Mouse (Mus musculus): ENCODE data around the gene Tns3. TPM values are rescaled to one million over a fixed set of nuclear protein-coding genes. Genes with fewer than 3 reads are reported as not detected.
"Not testable (repeated sequence)": the region's sequence is repeated elsewhere in the genome, so short reads cannot be mapped to it uniquely, and the experiment has no call there.

The Tns3 gene
- polyA plus RNA-seq, 1 experiment from 2014 or later: 16.4 TPM

DNA sequence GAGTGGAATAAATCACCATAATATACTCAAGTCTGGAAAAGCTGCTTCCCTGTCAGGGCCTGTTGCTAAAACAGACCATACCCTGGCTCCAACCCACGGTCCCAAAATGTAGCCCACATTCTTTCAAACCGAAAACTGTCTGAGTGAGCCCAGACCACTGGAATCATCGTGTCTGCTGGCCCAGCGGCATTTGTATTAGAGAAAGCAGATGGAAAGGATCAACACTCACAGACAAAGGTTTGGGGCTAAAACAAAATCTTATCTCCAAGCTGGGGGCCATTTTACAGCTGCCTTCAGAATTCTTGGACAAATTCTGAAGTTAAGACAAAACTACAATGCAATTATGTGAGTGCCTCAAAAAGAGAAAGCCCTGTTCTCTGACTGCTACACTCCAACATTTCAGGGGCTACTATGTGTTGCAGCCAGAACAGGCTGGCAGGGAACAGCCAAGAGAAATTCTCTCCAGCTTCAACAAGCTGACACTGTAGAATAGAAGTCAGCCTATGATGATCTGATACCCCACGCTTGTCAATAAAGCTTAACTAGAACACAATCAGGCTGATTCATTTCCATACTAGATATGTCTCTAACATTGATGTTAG, 127.2 kb downstream of the Tns3 start:
- Histone ChIP-seq H3K27me3 (no peaks in the 10 kb centered on the region), H3K9me3 (replicated peaks) (no peaks in the 10 kb centered on the region), H3K4me3 (no peak overlapping the region), H3K4me2 (no peak overlapping the region), H3K27ac (peak overlapping the region; percentile 12; the same call in 1 of the 2 replicates), H3K4me1 (replicated peaks) (peaks cover 19% of the 10 kb centered on the region), H3K9ac (no peak overlapping the region), H3K36me3 (peaks cover 1% of the 10 kb centered on the region; the same call in 1 of the 2 replicates)
- ATAC-seq (replicated peaks; ENCODE audit: insufficient number of reproducible peaks, insufficient read depth, low FRiP score, low read depth): no peak
- 63% methylated on average over 5 of the region's 5 CpGs for WGBS

DNA sequence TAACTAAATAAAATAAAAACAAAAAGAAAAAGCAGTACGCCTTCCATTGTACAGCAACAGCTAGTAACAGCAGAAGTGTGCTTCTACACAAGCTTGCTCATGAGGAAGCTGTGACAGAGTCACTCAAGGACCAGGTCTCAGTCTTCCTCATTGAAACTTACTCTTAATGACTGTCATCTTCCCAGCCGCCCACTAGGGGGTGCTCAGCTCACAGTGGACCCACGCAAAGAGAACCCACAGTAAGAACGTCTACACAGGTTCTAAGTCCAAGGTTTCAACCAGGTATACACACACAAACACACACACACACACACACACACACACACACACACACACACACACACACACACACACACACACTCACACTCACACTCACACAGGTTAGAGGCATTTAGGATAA, 129.4 kb downstream of the Tns3 start:
- Histone ChIP-seq H3K4me2 (no peak overlapping the region), H3K9ac (no peak overlapping the region), H3K4me3 (no peak overlapping the region), H3K27ac (no peak overlapping the region), H3K9me3 (replicated peaks) (no peaks in the 10 kb centered on the region), H3K4me1 (replicated peaks) (peaks cover 7% of the 10 kb centered on the region; the same call in 1 of the 2 replicates), H3K36me3 (peaks cover 3% of the 10 kb centered on the region; the same call in 1 of the 2 replicates), H3K27me3 (no peaks in the 10 kb centered on the region)
- ATAC-seq (replicated peaks; ENCODE audit: insufficient number of reproducible peaks, insufficient read depth, low FRiP score, low read depth): no peak
- 20% methylated on average over 4 of the region's 4 CpGs for WGBS

DNA sequence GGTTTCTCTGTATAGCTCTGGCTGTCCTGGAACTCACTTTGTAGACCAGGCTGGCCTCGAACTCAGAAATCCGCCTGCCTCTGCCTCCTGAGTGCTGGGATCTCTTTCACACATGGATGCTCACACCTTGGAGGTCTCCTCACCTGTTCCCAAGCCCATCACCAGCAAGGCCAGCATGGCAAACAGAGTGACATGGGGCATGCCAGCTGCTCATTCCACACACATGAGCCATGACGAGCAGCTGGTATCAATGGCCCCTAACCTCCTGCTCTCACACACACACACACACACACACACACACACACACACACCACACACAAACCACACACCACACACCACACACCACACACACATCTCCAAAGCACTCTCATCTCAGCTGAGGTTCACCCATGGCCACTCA, 131.6 kb downstream of the Tns3 start:
- not testable (repeated sequence) for ATAC-seq (replicated peaks; ENCODE audit: insufficient number of reproducible peaks, insufficient read depth, low FRiP score, low read depth); H3K27me3 ChIP-seq

DNA sequence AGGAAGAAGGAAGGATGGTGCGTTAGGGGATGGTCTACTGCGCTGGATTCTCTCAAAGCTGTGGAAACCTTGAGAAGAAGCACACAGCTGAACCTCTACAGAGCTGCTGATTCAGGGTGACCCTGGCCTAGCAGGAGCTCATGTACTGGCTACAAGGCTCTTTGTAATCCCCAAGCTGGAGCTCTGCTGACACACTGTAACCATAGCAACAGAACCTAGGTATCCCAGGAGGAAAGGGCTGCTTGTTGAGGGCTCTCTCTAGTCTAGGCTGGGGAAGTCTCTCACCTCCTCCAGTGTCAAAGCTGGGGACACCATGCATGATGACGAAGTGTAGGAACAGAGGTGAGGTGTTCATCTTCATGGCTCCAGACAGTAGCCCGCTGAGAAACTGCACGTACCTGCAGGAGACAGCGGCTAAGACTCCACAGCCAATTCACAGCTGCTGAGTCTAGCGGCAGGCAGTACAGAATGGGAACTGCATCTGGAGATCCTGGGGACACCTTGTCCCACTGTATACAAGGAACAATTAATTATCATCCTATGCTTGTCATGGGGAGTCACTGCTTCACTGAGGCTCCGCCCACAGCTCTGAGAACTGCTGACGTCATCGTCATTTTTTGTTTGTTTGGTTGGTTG, 132.1 kb downstream of the Tns3 start:
- H3K4me1 ChIP-seq (replicated peaks): no peaks in the 10 kb centered on the region
- 88% methylated on average over 10 of the region's 10 CpGs for WGBS
- no peak overlapping the region for H3K4me3 ChIP-seq
- H3K4me2 ChIP-seq: no peak overlapping the region
- H3K27ac ChIP-seq: no peak overlapping the region
- peaks cover 3% of the 10 kb centered on the region; the same call in 1 of the 2 replicates for H3K36me3 ChIP-seq
- no peak overlapping the region for H3K9ac ChIP-seq
- ATAC-seq (replicated peaks; ENCODE audit: insufficient number of reproducible peaks, insufficient read depth, low FRiP score, low read depth): no peak
- no peaks in the 10 kb centered on the region for H3K9me3 ChIP-seq (replicated peaks)
- no peaks in the 10 kb centered on the region for H3K27me3 ChIP-seq

More for the DNA sequence above, 131.6 kb downstream of the Tns3 start:
- WGBS: 95% methylated on average over 3 of the region's 3 CpGs
- H3K9me3 ChIP-seq (replicated peaks); H3K27ac ChIP-seq; H3K36me3 ChIP-seq; H3K9ac ChIP-seq; H3K4me1 ChIP-seq (replicated peaks); H3K4me2 ChIP-seq; H3K4me3 ChIP-seq: not testable (repeated sequence)

DNA sequence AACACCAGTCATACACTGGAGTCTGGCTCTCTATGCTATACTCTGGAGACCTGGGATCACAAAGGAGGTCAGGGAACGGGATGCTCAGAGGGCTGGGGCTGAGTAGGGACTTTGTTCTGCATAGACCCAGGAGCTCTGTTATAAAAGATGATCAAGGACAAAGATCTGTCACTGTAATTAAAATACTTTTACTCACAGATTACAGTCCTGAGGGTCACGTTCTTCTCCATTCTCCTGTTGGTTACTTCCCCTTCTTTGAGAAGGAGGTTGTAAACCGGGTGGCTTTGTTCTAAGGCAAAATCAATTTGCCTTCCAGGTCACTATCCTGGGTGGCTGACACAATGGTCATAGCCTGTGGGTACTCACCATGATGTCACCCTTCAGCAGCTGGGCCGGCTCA, 133.8 kb downstream of the Tns3 start:
- no peak overlapping the region for H3K4me3 ChIP-seq
- no peak overlapping the region for H3K27ac ChIP-seq
- 78% methylated on average over 4 of the region's 4 CpGs for WGBS
- ATAC-seq (replicated peaks; ENCODE audit: insufficient number of reproducible peaks, insufficient read depth, low FRiP score, low read depth): no peak
- H3K36me3 ChIP-seq: 0 out of 2 replicates have a peak, but pooled peaks cover 3% of the 10 kb centered on the region
- H3K4me1 ChIP-seq (replicated peaks): peaks cover 12% of the 10 kb centered on the region
- no peaks in the 10 kb centered on the region for H3K9me3 ChIP-seq (replicated peaks)
- no peak overlapping the region for H3K9ac ChIP-seq
- no peaks in the 10 kb centered on the region for H3K27me3 ChIP-seq
- H3K4me2 ChIP-seq: no peak overlapping the region

DNA sequence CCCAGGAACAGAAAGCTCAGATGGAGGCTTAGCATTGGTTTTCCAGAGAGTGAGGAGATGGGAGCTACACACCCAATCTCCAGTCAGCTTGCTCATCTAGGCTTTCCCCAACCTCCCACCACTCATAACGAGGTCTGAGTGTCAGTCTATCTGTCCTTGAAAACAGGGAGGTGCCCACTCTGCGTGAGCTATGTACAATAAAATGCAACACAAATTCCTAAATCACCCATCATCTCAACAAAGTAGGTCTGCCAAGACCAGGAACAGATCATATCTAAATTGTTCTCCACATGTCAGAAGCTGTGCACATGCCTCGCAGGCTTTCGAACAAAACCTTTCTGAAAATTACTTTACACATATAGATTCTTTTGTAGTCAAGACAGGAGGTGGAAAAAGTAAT, 134.3 kb downstream of the Tns3 start:
- Histone ChIP-seq H3K9me3 (replicated peaks) (no peaks in the 10 kb centered on the region), H3K27ac (no peak overlapping the region), H3K4me1 (replicated peaks) (peaks cover 15% of the 10 kb centered on the region), H3K36me3 (0 out of 2 replicates have a peak, but pooled peaks cover 3% of the 10 kb centered on the region), H3K9ac (no peak overlapping the region), H3K4me3 (no peak overlapping the region), H3K27me3 (no peaks in the 10 kb centered on the region), H3K4me2 (no peak overlapping the region)
- ATAC-seq (replicated peaks; ENCODE audit: insufficient number of reproducible peaks, insufficient read depth, low FRiP score, low read depth): no peak
- WGBS: 82% methylated on average over 4 of the region's 4 CpGs

DNA sequence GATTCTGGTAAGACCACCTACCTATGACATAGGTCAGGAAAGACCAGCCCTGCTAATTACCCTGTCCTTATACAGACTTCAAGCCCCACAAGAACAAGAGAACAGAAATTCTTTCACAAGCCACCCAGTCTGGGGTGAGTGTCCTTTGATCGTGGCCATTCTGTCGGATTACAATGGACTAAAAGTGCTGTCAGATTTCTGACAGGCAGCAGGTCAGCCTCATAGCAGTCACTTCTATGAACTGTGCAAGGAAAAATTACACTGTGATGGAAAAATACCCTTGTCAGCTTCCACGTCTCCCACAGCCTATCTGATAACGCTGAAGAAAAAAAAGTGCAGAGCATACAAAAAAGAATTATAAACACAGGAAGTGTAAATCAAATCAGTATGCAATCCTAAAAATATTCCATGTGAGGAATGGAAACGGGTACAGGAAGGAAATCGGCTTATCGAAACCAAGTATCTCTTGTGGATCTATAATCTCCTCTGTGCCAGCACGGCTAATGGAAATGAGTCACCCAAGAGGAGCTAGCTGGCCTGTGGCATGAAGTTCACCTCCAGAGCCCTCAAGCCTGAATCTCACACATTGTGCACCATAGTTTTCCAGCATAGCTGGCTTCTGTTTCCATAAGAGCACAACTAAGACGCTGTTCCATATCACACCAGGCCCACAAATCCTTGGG, 138.7 kb downstream of the Tns3 start:
- Histone ChIP-seq H3K9me3 (replicated peaks) (no peaks in the 10 kb centered on the region), H3K4me3 (no peak overlapping the region), H3K9ac (no peak overlapping the region), H3K36me3 (no peaks in the 10 kb centered on the region), H3K27me3 (no peaks in the 10 kb centered on the region), H3K27ac (peak overlapping the region; percentile 46), H3K4me2 (no peak overlapping the region), H3K4me1 (replicated peaks) (peaks cover 41% of the 10 kb centered on the region)
- no peak for ATAC-seq (replicated peaks; ENCODE audit: insufficient number of reproducible peaks, insufficient read depth, low FRiP score, low read depth)
- 43% methylated on average over 9 of the region's 9 CpGs for WGBS

DNA sequence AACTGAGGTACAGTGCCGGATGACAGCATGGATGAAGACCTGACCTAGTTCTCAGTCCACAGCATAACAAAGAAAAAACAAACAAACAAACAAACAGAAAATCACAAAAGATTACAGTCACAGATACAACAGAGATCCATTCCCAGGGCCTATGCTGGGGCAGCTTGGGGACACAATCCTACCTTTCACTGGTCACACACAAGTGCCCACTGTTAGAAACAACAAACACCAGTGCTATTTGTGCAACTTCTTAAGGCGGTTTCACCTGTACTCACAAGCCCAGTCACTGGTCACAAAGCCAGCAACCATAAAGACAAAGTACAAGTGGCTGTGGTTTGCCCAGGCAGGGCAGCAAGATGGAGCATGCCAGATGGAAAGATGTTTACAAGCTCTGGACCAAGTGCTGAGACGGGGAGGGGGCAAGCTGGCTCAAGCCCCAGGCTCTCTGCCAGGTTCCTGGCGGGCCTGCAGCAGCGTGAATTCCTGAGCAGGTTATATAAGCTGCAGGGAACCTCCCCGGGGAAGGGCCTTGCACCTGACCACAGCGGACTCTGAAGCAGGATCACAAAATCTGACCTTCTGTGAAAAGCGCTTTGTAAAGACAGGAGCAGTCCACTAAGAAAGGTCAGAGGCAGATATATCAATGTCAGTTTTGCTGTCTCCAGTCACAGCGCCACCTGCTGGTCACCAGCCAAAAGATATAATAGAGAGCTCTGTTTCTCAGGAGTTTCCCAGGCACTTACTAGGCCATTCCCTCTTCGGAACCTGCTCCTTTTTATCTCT, 140.8 kb downstream of the Tns3 start:
- peaks cover 47% of the 10 kb centered on the region for H3K4me1 ChIP-seq (replicated peaks)
- ATAC-seq (replicated peaks; ENCODE audit: insufficient number of reproducible peaks, insufficient read depth, low FRiP score, low read depth): peak; percentile 57
- no peak overlapping the region for H3K9ac ChIP-seq
- WGBS: 28% methylated on average over 10 of the region's 10 CpGs
- peak overlapping the region; percentile 71 for H3K27ac ChIP-seq
- no peaks in the 10 kb centered on the region for H3K27me3 ChIP-seq
- H3K36me3 ChIP-seq: no peaks in the 10 kb centered on the region
- H3K9me3 ChIP-seq (replicated peaks): no peaks in the 10 kb centered on the region
- H3K4me3 ChIP-seq: no peak overlapping the region
- peak overlapping the region; percentile 0; the same call in 1 of the 2 replicates for H3K4me2 ChIP-seq

DNA sequence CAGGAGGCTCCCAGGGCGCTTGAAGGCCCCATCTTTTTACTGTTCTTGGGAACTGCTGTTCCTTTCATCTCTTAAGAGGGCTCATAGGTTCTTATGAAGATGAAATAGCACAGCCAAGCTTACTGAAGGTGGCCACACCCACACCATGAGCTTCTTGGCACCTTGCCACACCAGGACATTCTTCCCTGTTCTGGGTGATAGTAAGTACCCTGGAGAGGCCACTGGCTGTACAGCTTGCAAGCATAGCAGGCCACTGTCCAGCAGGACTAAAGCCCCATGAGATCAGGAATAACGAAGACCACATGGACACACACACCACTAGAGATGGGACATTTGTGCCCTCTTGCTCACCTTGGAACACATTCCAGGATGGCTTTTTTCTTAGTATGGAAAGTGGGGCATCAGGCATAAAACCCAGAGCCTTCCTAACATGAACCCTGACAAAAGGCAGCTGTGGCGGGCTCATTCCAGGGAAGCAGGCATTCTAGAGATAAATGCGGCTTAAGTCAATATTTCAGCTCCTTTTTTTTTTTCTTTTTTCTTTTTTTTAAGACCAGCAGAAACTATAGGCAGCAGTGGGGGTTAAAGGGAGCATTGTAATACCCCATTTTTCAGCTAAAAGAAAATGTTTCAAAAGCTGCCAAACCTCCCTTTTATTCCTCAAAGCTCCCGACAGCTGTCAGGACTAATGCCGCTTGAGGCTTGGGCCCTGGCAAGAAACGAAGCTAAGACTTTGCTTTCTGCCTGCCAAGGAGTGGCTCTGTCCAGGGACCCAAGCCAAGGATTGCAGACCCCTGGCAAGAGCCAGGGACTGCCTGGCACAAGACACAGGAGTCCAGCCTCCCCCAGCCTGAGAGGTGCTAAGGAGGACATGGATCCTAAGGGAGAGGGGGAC, 150.7 kb downstream of the Tns3 start:
- H3K36me3 ChIP-seq: peaks cover 6% of the 10 kb centered on the region; the same call in 1 of the 2 replicates
- peak overlapping the region; percentile 75 for H3K27ac ChIP-seq
- peak; percentile 72 for ATAC-seq (replicated peaks; ENCODE audit: insufficient number of reproducible peaks, insufficient read depth, low FRiP score, low read depth)
- 39% methylated on average over 7 of the region's 7 CpGs for WGBS
- H3K4me1 ChIP-seq (replicated peaks): peaks cover 22% of the 10 kb centered on the region
- H3K4me3 ChIP-seq: no peak overlapping the region
- no peaks in the 10 kb centered on the region for H3K9me3 ChIP-seq (replicated peaks)
- H3K9ac ChIP-seq: 0 out of 2 replicates have a peak overlapping the region, but pooled peaks have one; percentile 15
- H3K4me2 ChIP-seq: no peak overlapping the region
- H3K27me3 ChIP-seq: no peaks in the 10 kb centered on the region

DNA sequence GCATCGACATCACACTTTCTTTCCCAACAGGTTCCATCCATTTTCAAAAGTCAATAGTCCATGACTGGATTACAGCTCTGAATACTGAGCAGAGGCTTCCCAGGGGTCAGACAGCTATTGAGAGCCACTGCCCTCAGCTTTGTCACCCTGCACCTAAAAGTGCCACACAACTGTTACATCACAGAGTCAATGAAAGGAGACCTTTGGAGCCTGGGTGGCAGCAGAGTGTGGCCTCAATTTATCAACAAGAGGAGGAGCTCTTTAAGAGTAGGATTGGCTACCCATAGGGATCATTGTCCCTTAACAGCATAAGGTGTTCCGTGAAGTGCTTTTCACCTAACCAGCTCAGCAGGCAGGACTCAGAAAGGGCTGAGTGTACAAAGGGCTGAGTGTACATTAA, 154.0 kb downstream of the Tns3 start:
- H3K27me3 ChIP-seq: no peaks in the 10 kb centered on the region
- no peaks in the 10 kb centered on the region for H3K9me3 ChIP-seq (replicated peaks)
- 84% methylated on average over 2 of the region's 2 CpGs for WGBS
- no peak for ATAC-seq (replicated peaks; ENCODE audit: insufficient number of reproducible peaks, insufficient read depth, low FRiP score, low read depth)
- no peak overlapping the region for H3K9ac ChIP-seq
- peaks cover 22% of the 10 kb centered on the region for H3K4me1 ChIP-seq (replicated peaks)
- H3K27ac ChIP-seq: no peak overlapping the region
- H3K4me3 ChIP-seq: no peak overlapping the region
- no peak overlapping the region for H3K4me2 ChIP-seq
- H3K36me3 ChIP-seq: peaks cover 6% of the 10 kb centered on the region; the same call in 1 of the 2 replicates
